Mouse (Mus musculus): Measurements from ENCODE around the gene Ush1g. TPM values are rescaled to one million over a fixed set of nuclear protein-coding genes. Genes with fewer than 3 reads are reported as not detected.

The Ush1g gene
- total and polyA plus RNA-seq, 2 experiments from 2014 or later: 0.32 TPM; not detected in 1

GRCm38 (mm10) chr11:115266400-115266778, 55.5 kb downstream of the Ush1g start:
- H3K9ac ChIP-seq (replicated peaks; ENCODE audit: low read length, poor library complexity, severe bottlenecking): peak overlapping the region; percentile 46

GRCm38 (mm10) chr11:115265771-115266399, 56.0 kb downstream of the Ush1g start:
- no peak for DNase-seq (ENCODE audit: low spot score)
- peaks cover 66% of the 10 kb centered on the region for H3K27me3 ChIP-seq (ENCODE audit: insufficient read depth, low read length)
- no peak overlapping the region for H3K9ac ChIP-seq (replicated peaks; ENCODE audit: low read length, poor library complexity, severe bottlenecking)
- H3K4me1 ChIP-seq (ENCODE audit: insufficient read depth, low read length): peaks cover 7% of the 10 kb centered on the region; the same call in 1 of the 2 replicates
- WGBS: 4% methylated on average over 20 of the region's 20 CpGs
- peaks cover 18% of the 10 kb centered on the region for H3K36me3 ChIP-seq (ENCODE audit: insufficient read depth, low read length)
- ATAC-seq (ENCODE audit: low FRiP score): no peak
- H3K27ac ChIP-seq (ENCODE audit: low read depth, low read length): no peak overlapping the region
- H3K4me2 ChIP-seq (ENCODE audit: low read depth, low read length, poor library complexity, severe bottlenecking): no peak overlapping the region
- no peak for TF ChIP-seq CTCF (IDR thresholded peaks at IDR 0.05)
- no peaks in the 10 kb centered on the region for H3K9me3 ChIP-seq (ENCODE audit: low read length)
- H3K4me3 ChIP-seq (ENCODE audit: low read depth, low read length): peak overlapping the region; percentile 35; the same call in 1 of the 2 replicates

More at GRCm38 (mm10) chr11:115266400-115266778, 55.5 kb downstream of the Ush1g start:
- Histone ChIP-seq H3K9me3 (ENCODE audit: low read length) (no peaks in the 10 kb centered on the region), H3K4me3 (ENCODE audit: low read depth, low read length) (peak overlapping the region; percentile 35), H3K36me3 (ENCODE audit: insufficient read depth, low read length) (peaks cover 19% of the 10 kb centered on the region), H3K27ac (ENCODE audit: low read depth, low read length) (no peak overlapping the region), H3K27me3 (ENCODE audit: insufficient read depth, low read length) (peaks cover 61% of the 10 kb centered on the region), H3K4me2 (ENCODE audit: low read depth, low read length, poor library complexity, severe bottlenecking) (peak overlapping the region; percentile 72), H3K4me1 (ENCODE audit: insufficient read depth, low read length) (peaks cover 7% of the 10 kb centered on the region; the same call in 1 of the 2 replicates)
- DNase-seq (ENCODE audit: low spot score) (no peak), ATAC-seq (ENCODE audit: low FRiP score) (no peak)
- 2% methylated on average over 21 of the region's 22 CpGs for WGBS
- TF ChIP-seq CTCF (IDR thresholded peaks at IDR 0.05): no peak

Other genes with a start within 250 kb of the Ush1g start
- 0.57 and 0.93 TPM in 2 replicates for gene Rab37, start 230.6 kb downstream of the Ush1g start, total RNA-seq (2014; rRNA removed)
- gene Rab37, start 230.6 kb downstream of the Ush1g start, polyA plus RNA-seq (2015; fragmentation: Nextera tagmentation; extraction: Ambion mirVana): 0.67 and 0.90 TPM in 2 replicates
- 0.16 and 0.42 TPM in 2 replicates for gene Cd300lf, start 188.0 kb downstream of the Ush1g start, total RNA-seq (2014; rRNA removed)
- gene Cd300lf, start 188.0 kb downstream of the Ush1g start, polyA plus RNA-seq (2015; fragmentation: Nextera tagmentation; extraction: Ambion mirVana): 0.09 and 0.10 TPM in 2 replicates
- gene Slc9a3r1, start 158.7 kb downstream of the Ush1g start, total RNA-seq (2014; rRNA removed): 53.3 and 57.3 TPM in 2 replicates
- gene Slc9a3r1, start 158.7 kb downstream of the Ush1g start, polyA plus RNA-seq (2015; fragmentation: Nextera tagmentation; extraction: Ambion mirVana): 65.4 and 72.9 TPM in 2 replicates
- gene Tmem104, start 134.6 kb downstream of the Ush1g start, total RNA-seq (2014; rRNA removed): 7.8 and 8.5 TPM in 2 replicates
- gene Tmem104, start 134.6 kb downstream of the Ush1g start, polyA plus RNA-seq (2015; fragmentation: Nextera tagmentation; extraction: Ambion mirVana): 12.2 and 12.9 TPM in 2 replicates
- gene Nat9, start 134.2 kb downstream of the Ush1g start, total RNA-seq (2014; rRNA removed): 13.0 and 19.3 TPM in 2 replicates
- 17.5 and 20.1 TPM in 2 replicates for gene Nat9, start 134.2 kb downstream of the Ush1g start, polyA plus RNA-seq (2015; fragmentation: Nextera tagmentation; extraction: Ambion mirVana)
- gene Grin2c, start 54.8 kb downstream of the Ush1g start, total RNA-seq (2014; rRNA removed): 2.9 and 4.1 TPM in 2 replicates
- gene Grin2c, start 54.8 kb downstream of the Ush1g start, polyA plus RNA-seq (2015; fragmentation: Nextera tagmentation; extraction: Ambion mirVana): 0.59 and 0.75 TPM in 2 replicates
- gene Fdxr, start 45.0 kb downstream of the Ush1g start, total RNA-seq (2014; rRNA removed): 17.7 and 18.8 TPM in 2 replicates
- 14.8 and 16.7 TPM in 2 replicates for gene Fdxr, start 45.0 kb downstream of the Ush1g start, polyA plus RNA-seq (2015; fragmentation: Nextera tagmentation; extraction: Ambion mirVana)
- 10.2 and 10.6 TPM in 2 replicates for gene Fads6, start 24.4 kb downstream of the Ush1g start, total RNA-seq (2014; rRNA removed)
- gene Fads6, start 24.4 kb downstream of the Ush1g start, polyA plus RNA-seq (2015; fragmentation: Nextera tagmentation; extraction: Ambion mirVana): 1.4 and 1.6 TPM in 2 replicates
- 0.05 and 1.5 TPM in 2 replicates for gene Otop2, start 14.9 kb downstream of the Ush1g start, total RNA-seq (2014; rRNA removed)
- gene Otop2, start 14.9 kb downstream of the Ush1g start, polyA plus RNA-seq (2015; fragmentation: Nextera tagmentation; extraction: Ambion mirVana): 0.15 and 0.22 TPM in 2 replicates
- 2.1 and 3.7 TPM in 2 replicates for gene Otop3, start 12.7 kb upstream of the Ush1g start, total RNA-seq (2014; rRNA removed)
- 1.8 and 2.1 TPM in 2 replicates for gene Otop3, start 12.7 kb upstream of the Ush1g start, polyA plus RNA-seq (2015; fragmentation: Nextera tagmentation; extraction: Ambion mirVana)
- 96.0 and 106 TPM in 2 replicates for gene Hid1, start 45.7 kb upstream of the Ush1g start, total RNA-seq (2014; rRNA removed)
- gene Hid1, start 45.7 kb upstream of the Ush1g start, polyA plus RNA-seq (2015; fragmentation: Nextera tagmentation; extraction: Ambion mirVana): 65.6 TPM in 2 replicates
- gene Cdr2l, start 59.9 kb upstream of the Ush1g start, total RNA-seq (2014; rRNA removed): 66.0 and 68.8 TPM in 2 replicates
- gene Cdr2l, start 59.9 kb upstream of the Ush1g start, polyA plus RNA-seq (2015; fragmentation: Nextera tagmentation; extraction: Ambion mirVana): 16.0 and 17.2 TPM in 2 replicates
- gene Mrpl58, start 81.7 kb upstream of the Ush1g start, total RNA-seq (2014; rRNA removed): 69.2 and 78.1 TPM in 2 replicates
- gene Mrpl58, start 81.7 kb upstream of the Ush1g start, polyA plus RNA-seq (2015; fragmentation: Nextera tagmentation; extraction: Ambion mirVana): 187 and 201 TPM in 2 replicates
- gene Atp5h, start 97.9 kb upstream of the Ush1g start, total RNA-seq (2014; rRNA removed): 319 and 329 TPM in 2 replicates
- 934 and 951 TPM in 2 replicates for gene Atp5h, start 97.9 kb upstream of the Ush1g start, polyA plus RNA-seq (2015; fragmentation: Nextera tagmentation; extraction: Ambion mirVana)
- 22.1 and 27.4 TPM in 2 replicates for gene Kctd2, start 98.1 kb upstream of the Ush1g start, total RNA-seq (2014; rRNA removed)
- gene Kctd2, start 98.1 kb upstream of the Ush1g start, polyA plus RNA-seq (2015; fragmentation: Nextera tagmentation; extraction: Ambion mirVana): 27.7 and 29.4 TPM in 2 replicates
- gene Trim80, start 118.5 kb upstream of the Ush1g start, total RNA-seq (2014; rRNA removed): 0.44 TPM in 1 of 2 replicates, not detected in the other
- gene Trim80, start 118.5 kb upstream of the Ush1g start, polyA plus RNA-seq (2015; fragmentation: Nextera tagmentation; extraction: Ambion mirVana): not detected in 2 replicates
- not detected in 2 replicates for gene Slc16a5, start 140.4 kb upstream of the Ush1g start, total RNA-seq (2014; rRNA removed)
- 0.21 and 0.23 TPM in 2 replicates for gene Slc16a5, start 140.4 kb upstream of the Ush1g start, polyA plus RNA-seq (2015; fragmentation: Nextera tagmentation; extraction: Ambion mirVana)
- 9.0 and 14.0 TPM in 2 replicates for gene Armc7, start 153.6 kb upstream of the Ush1g start, total RNA-seq (2014; rRNA removed)
- gene Armc7, start 153.6 kb upstream of the Ush1g start, polyA plus RNA-seq (2015; fragmentation: Nextera tagmentation; extraction: Ambion mirVana): 12.9 and 13.4 TPM in 2 replicates
- 85.3 and 91.1 TPM in 2 replicates for gene Nt5c, start 169.8 kb upstream of the Ush1g start, total RNA-seq (2014; rRNA removed)
- gene Nt5c, start 169.8 kb upstream of the Ush1g start, polyA plus RNA-seq (2015; fragmentation: Nextera tagmentation; extraction: Ambion mirVana): 131 and 133 TPM in 2 replicates
- 744 and 761 TPM in 2 replicates for gene Jpt1, start 192.3 kb upstream of the Ush1g start, total RNA-seq (2014; rRNA removed)
- 1,252 and 1,259 TPM in 2 replicates for gene Jpt1, start 192.3 kb upstream of the Ush1g start, polyA plus RNA-seq (2015; fragmentation: Nextera tagmentation; extraction: Ambion mirVana)
- 543 and 643 TPM in 2 replicates for gene Sumo2, start 214.2 kb upstream of the Ush1g start, total RNA-seq (2014; rRNA removed)
- gene Sumo2, start 214.2 kb upstream of the Ush1g start, polyA plus RNA-seq (2015; fragmentation: Nextera tagmentation; extraction: Ambion mirVana): 972 and 1,028 TPM in 2 replicates
- 49.5 and 59.5 TPM in 2 replicates for gene Nup85, start 242.4 kb upstream of the Ush1g start, total RNA-seq (2014; rRNA removed)
- 75.6 and 80.3 TPM in 2 replicates for gene Nup85, start 242.4 kb upstream of the Ush1g start, polyA plus RNA-seq (2015; fragmentation: Nextera tagmentation; extraction: Ambion mirVana)